Mouse (Mus musculus) thymus, adult 2 months (tissue): ENCODE data around the gene Gm21988. TPM values are rescaled to one million over a fixed set of nuclear protein-coding genes. Genes with fewer than 3 reads are reported as not detected.

Source experiments
- DNase-seq: peaks from one replicate; pipeline ENCODE4 v3.0.0; 2021
- H3K27ac ChIP-seq: fragments of 200-500 bp; 2 replicates; pipeline ENCODE4 v1.5.1; 2012; ENCODE audit warnings: low read length, control low read depth; ENCODE audit not compliant: control insufficient read depth, insufficient read depth
- H3K27me3 ChIP-seq: fragments of 200-500 bp; 2 replicates; pipeline ENCODE4 v1.6.1; 2012; ENCODE audit warnings: mild to moderate bottlenecking, low read length, moderate library complexity, mixed read lengths; ENCODE audit not compliant: control insufficient read depth, insufficient read depth
- H3K36me3 ChIP-seq: fragments of 200-500 bp; 2 replicates; pipeline ENCODE4 v1.6.1; 2012; ENCODE audit warnings: mild to moderate bottlenecking, low read length, moderate library complexity; ENCODE audit not compliant: control insufficient read depth, insufficient read depth
- H3K4me1 ChIP-seq: fragments of 200-500 bp; replicated peaks from 2 replicates; pipeline ENCODE4 v1.6.1; 2012; ENCODE audit warnings: low read length; ENCODE audit not compliant: control insufficient read depth, insufficient read depth
- H3K4me3 ChIP-seq: fragments of 200-500 bp; 2 replicates; pipeline ENCODE4 v1.5.1; 2012; ENCODE audit warnings: mild to moderate bottlenecking, low read length, control low read depth, moderate library complexity; ENCODE audit not compliant: control insufficient read depth, insufficient read depth
- CTCF ChIP-seq: fragments of 200-500 bp; IDR thresholded peaks from 2 replicates; pipeline ENCODE4 v1.5.1; 2012; ENCODE audit warnings: mild to moderate bottlenecking, control low read depth, low read length, moderate library complexity, borderline replicate concordance; ENCODE audit not compliant: control insufficient read depth, poor library complexity, insufficient read depth; ENCODE audit errors: extremely low read depth
- POLR2A ChIP-seq: fragments of 200-500 bp; IDR thresholded peaks from 2 replicates; pipeline ENCODE4 v1.6.1; 2012; ENCODE audit warnings: mild to moderate bottlenecking, low read length, control low read depth, moderate library complexity; ENCODE audit not compliant: control insufficient read depth, poor library complexity, insufficient read depth; ENCODE audit errors: extremely low read depth
- WGBS: fragments of 180-500 bp; shearing (Covaris S2); methylation state at CpG from one replicate; pipeline ENCODE4 v1.1.7; 2018; 5-methylcytosine and 5-hydroxymethylcytosine counted together
- polyA plus RNA-seq: library from polyadenylated mRNA; depleted of rRNA; stranded (reverse); fragments of >200 nt; gene quantifications from 2 replicates; pipeline ENCODE4 v1.2.3, GENCODE M21; 2012

Gm21988 gene
- polyA plus RNA-seq, 1 experiment: 11.1 TPM

DNA sequence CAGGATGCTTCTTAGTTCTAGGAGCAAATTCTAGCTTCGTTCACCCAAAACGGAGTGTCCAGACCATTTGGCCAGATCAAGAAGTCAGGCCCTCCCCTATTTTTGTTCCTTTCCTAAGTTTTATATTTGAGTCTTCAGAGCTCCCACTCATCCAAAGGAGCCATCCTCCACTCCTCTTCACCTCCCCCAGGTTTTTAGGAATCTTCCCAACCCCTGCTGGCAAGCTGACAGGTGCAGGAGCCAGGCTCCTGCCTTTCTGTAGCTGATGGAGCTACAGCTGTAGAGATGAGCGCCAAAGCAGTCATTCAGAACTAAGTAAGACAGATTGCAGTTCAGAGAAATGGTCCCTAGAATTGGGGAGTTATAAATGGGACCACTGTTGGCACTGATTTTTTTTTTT is 39.3 kb upstream of the Gm21988 start:
- 97% methylated on average over 3 of the region's 3 CpGs for WGBS
- TF ChIP-seq CTCF (no peak), POLR2A (no peak)
- DNase-seq: no peak
- no peaks in the 10 kb centered on the region for H3K27me3 ChIP-seq
- H3K36me3 ChIP-seq: no peaks in the 10 kb centered on the region
- peaks cover 24% of the 10 kb centered on the region for H3K4me1 ChIP-seq
- H3K27ac ChIP-seq: no peak overlapping the region
- H3K4me3 ChIP-seq: no peak overlapping the region

DNA sequence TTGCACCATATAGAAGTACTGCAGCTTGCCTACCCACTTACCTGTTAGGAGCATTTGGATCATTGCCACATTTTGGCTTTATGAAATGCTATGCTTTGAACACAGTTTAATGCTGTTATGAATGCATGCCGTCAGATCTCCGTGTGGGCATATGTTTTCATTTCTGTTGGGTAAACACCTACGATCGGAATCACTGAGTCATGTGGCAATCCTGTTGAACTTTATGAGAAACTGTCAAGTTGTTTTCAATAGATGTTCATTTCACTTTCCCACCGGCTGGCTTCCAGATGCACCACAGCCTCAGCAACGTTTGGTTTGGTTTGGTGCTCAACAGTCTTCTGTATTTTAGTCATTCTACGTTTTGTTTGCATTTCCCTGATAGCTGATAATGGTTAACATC is 32.0 kb upstream of the Gm21988 start:
- H3K27me3 ChIP-seq: no peaks in the 10 kb centered on the region
- DNase-seq: no peak
- no peak overlapping the region for H3K4me3 ChIP-seq
- WGBS: 93% methylated on average over 7 of the region's 7 CpGs
- no peaks in the 10 kb centered on the region for H3K36me3 ChIP-seq
- no peak for TF ChIP-seq POLR2A
- TF ChIP-seq CTCF: no peak
- H3K27ac ChIP-seq: no peak overlapping the region
- peaks cover 4% of the 10 kb centered on the region for H3K4me1 ChIP-seq

DNA sequence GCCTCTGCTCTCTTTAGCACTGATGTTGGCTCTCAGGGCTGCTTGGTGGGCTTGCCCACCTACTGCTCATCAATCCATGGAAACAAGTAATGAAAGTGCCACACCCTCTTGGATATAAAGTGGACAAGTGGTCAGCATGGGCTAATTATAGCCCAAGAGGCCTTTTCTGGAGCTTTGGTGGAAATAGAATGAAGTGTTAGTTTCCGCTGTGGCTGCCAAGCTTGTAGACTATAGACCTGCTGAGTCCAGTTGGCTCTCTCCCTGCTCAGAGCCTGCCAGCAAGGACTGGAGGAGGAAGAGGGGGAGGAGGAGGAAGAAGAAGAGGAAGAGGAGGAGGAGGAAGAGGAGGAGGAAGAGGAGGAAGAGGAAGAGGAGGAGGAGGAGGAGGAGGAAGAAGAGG is 26.8 kb upstream of the Gm21988 start:
- TF ChIP-seq POLR2A (no peak), CTCF (no peak)
- no peak for DNase-seq

DNA sequence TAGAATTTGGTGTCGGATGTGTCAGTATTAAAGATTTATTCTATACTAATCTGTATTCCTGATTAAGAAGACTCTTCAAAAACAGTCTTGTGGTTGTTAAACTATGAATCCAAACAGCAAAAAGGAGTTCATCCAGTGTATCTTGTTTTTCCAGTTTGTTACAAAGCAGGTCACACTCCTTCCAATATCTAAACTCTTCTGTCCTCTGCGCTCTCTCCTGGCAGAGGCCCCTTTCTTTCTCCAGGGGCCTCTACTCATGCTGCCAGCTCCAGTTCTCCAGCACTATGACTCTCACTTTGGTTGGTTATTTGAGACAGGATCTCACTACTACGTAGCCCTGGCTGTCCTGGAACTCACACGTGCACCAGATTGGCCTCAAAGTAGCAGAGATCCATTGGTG is 26.2 kb upstream of the Gm21988 start:
- peaks cover 22% of the 10 kb centered on the region for H3K4me1 ChIP-seq
- no peak for TF ChIP-seq POLR2A
- TF ChIP-seq CTCF: no peak
- H3K4me3 ChIP-seq: no peak overlapping the region
- no peaks in the 10 kb centered on the region for H3K36me3 ChIP-seq
- H3K27ac ChIP-seq: peak overlapping the region; percentile 91
- no peak for DNase-seq
- 64% methylated on average over 4 of the region's 4 CpGs for WGBS
- no peaks in the 10 kb centered on the region for H3K27me3 ChIP-seq

More for the DNA sequence above, 26.8 kb upstream of the Gm21988 start:
- Histone ChIP-seq H3K4me3 (no peak overlapping the region), H3K36me3 (no peaks in the 10 kb centered on the region), H3K27ac (peak overlapping the region; percentile 91), H3K27me3 (no peaks in the 10 kb centered on the region), H3K4me1 (peaks cover 22% of the 10 kb centered on the region)
- 94% methylated on average over 1 of the region's 1 CpGs for WGBS

DNA sequence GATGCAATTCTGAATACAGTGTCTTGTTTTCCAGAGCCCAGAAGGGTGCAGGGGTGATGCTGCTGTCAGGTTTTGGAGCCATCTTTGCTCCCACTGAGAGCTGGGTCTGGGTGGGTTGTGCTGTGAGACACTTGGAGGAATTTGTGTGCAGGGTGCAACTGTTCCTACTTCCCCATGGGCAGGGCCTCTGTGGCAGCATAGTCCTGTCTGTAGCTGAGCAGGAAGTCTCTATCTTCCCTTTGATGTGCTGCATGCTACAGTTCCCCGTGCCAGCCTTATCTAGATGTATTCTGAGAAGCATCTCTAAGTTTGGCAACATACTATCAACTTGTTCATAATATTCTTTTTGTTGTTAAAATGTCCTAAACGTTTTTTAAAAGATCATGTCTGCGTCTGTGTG is 25.6 kb upstream of the Gm21988 start:
- Histone ChIP-seq H3K27ac (peak overlapping the region; percentile 91), H3K4me3 (no peak overlapping the region), H3K27me3 (no peaks in the 10 kb centered on the region), H3K36me3 (no peaks in the 10 kb centered on the region), H3K4me1 (peaks cover 22% of the 10 kb centered on the region)
- TF ChIP-seq POLR2A: no peak
- TF ChIP-seq CTCF: no peak
- 6% methylated on average over 3 of the region's 3 CpGs for WGBS
- DNase-seq: peak; percentile 48

DNA sequence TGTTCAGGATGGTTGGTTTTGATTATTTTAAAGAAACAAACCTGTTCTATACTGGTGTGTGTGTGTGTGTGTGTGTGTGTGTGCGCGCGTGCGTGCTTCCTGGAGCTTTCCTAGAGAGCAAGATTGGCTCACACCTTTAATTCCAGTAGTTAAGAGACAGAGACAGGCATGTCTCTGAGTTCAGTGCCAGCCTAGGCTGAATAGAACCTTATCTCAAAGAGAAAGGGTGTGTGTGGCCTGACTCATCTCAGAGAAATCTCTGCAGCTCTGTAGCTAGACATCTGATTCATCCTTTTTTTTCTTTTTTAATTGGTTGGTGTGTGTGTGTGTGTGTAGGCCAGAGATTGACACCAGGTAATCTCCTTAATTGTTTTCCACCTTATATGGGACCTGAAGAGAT is 19.4 kb upstream of the Gm21988 start:
- Histone ChIP-seq H3K27ac (no peak overlapping the region), H3K4me3 (no peak overlapping the region), H3K36me3 (no peaks in the 10 kb centered on the region), H3K4me1 (peaks cover 12% of the 10 kb centered on the region), H3K27me3 (peaks cover 8% of the 10 kb centered on the region; the same call in 1 of the 2 replicates)
- no peak for DNase-seq
- 97% methylated on average over 4 of the region's 4 CpGs for WGBS
- TF ChIP-seq POLR2A (no peak), CTCF (no peak)

DNA sequence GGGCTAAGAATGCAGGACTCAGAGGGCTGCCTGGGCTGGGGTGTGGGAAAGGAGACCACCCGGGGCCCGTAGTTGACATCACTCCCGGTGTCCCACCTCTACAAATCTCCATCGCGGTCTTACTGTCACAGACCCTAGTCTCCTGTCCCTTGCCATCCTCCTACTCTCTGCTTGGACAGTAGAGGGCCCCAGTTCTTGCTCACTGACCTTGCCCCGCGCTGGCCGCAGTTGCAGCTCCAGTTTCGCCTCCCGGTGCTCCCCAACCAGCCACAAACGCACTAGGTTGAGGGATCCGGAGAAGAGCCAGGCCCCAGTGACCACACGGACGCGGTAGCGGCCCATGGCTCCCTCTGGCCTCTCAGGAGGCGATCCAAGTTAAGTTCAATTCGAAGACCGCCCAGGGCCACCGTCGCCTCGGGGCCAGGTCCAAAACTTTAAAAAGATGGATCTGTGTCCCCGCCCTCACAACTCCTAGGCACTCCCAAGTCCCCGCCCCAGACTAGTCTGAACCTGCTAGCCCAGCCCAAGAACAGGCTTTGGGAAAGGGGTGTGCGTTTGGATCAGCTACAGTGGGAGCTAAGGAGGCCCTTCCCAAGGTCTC is 15.4 kb upstream of the Gm21988 start, which contains the start of gene Alox12:
Gene Alox12, minus strand, starts transcription at position 423 of the 601 bp plus-strand sequence.
- no peak for DNase-seq
- Histone ChIP-seq H3K27ac (no peak within 1 kb of the TSS), H3K36me3 (no peaks in the 10 kb centered on the region), H3K27me3 (peaks cover 15% of the 10 kb centered on the region), H3K4me3 (no peak within 1 kb of the TSS), H3K4me1 (peaks cover 14% of the 10 kb centered on the region)
- TF ChIP-seq POLR2A (no peak), CTCF (0 out of 2 replicates have a peak, but pooled peaks have one; percentile 19)
- 30% methylated on average over 25 of the region's 25 CpGs for WGBS
